Mouse (Mus musculus): ENCODE measurements at regions not wholly inside any gene's neighbourhood (a gene's known extent, or its start where the extent isn't known, plus 50 kb on each side); places are given as distances from the start of the nearest gene placed in this dataset.

DNA sequence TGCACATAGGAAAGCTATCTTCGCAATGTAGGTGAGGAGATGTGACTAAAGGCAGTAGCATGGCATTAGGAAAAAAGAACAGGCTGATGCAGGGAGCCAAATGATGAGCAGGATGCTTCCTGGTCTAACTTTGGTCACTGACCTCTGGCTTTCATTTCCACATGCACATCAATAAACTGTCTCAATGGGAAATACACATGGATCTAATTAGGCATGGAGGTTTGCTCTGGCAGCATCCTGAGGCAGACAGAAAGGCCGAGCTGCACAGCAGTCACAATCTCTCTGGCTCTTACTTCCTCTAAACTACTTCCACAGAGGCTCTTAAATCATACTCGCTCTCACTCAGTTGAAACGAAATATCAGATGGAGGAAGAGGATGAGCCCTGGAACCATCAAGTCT, 112.7 kb upstream of the Kcnab1 start:
- H3K9me3 ChIP-seq (ENCODE audit: control insufficient read depth, low read length), result no peaks in the 10 kb centered on the region
- WGBS, result 28% methylated on average over 4 of the region's 4 CpGs

DNA sequence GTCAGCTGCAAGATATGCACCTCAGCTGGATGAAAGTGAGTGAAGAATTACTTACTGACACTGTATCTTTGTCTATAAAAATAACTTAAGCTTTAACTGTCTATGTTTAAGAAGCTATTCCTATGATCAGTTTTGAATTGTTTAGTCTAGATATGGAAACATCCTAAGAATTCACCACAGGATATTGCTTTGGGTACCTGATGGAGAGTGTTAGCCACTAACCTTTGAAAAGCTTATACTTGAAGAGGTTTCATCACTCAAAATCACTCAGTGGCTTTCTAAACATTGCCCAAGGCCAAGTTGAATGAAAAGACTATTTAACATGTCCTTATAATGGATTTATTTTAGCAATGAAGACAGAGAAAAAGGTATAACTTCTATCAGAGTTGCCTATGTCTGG, 111.6 kb upstream of the Kcnab1 start:
- no peak overlapping the region for H3K9ac ChIP-seq (ENCODE audit: low read length)
- no peak overlapping the region for H3K4me2 ChIP-seq (ENCODE audit: low read depth, severe bottlenecking)
- H3K4me1 ChIP-seq (ENCODE audit: control insufficient read depth, insufficient read depth, low read length), result 0 out of 2 replicates have a peak, but pooled peaks cover 7% of the 10 kb centered on the region
- no peak overlapping the region for H3K4me3 ChIP-seq (ENCODE audit: low read depth, low read length)
- no peaks in the 10 kb centered on the region for H3K36me3 ChIP-seq (ENCODE audit: control insufficient read depth, insufficient read depth, low read length)
- H3K27ac ChIP-seq (replicated peaks; ENCODE audit: low read depth, low read length), result no peak overlapping the region
- DNase-seq (ENCODE audit: low spot score) (no peak), ATAC-seq (ENCODE audit: insufficient number of reproducible peaks, low FRiP score, low TSS enrichment, low read depth) (no peak)
- H3K27me3 ChIP-seq (ENCODE audit: control insufficient read depth, insufficient read depth, low read length), result no peaks in the 10 kb centered on the region
- no peaks in the 10 kb centered on the region for H3K9me3 ChIP-seq (ENCODE audit: control insufficient read depth, low read length)

More for the DNA sequence above, 112.7 kb upstream of the Kcnab1 start:
- no peak overlapping the region for H3K4me2 ChIP-seq (ENCODE audit: low read depth, severe bottlenecking)
- no peaks in the 10 kb centered on the region for H3K36me3 ChIP-seq (ENCODE audit: control insufficient read depth, insufficient read depth, low read length)
- 0 out of 2 replicates have a peak, but pooled peaks cover 7% of the 10 kb centered on the region for H3K4me1 ChIP-seq (ENCODE audit: control insufficient read depth, insufficient read depth, low read length)
- no peak for ATAC-seq (ENCODE audit: insufficient number of reproducible peaks, low FRiP score, low TSS enrichment, low read depth)
- H3K27me3 ChIP-seq (ENCODE audit: control insufficient read depth, insufficient read depth, low read length), result no peaks in the 10 kb centered on the region
- H3K27ac ChIP-seq (replicated peaks; ENCODE audit: low read depth, low read length), result no peak overlapping the region
- H3K9ac ChIP-seq (ENCODE audit: low read length), result no peak overlapping the region
- no peak for DNase-seq (ENCODE audit: low spot score)
- H3K4me3 ChIP-seq (ENCODE audit: low read depth, low read length), result no peak overlapping the region

DNA sequence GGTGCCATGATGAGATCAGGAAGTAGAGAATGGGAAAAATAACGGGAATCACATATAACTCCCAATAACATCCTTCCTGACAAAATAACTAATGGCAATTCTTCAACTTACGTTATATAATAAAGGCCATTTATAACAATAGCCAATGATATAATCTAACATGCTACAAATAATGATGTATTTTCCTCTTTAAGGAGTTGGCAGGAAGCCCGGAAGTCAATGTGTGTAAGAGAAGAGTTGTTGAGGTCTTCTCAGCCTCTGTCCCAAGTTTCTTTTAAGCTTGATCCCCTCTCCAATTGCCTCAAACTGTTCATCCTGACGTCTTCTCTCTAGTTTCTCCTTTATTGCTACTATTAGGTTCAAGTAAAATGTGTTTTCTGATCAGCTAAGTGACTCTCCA, 108.1 kb upstream of the Kcnab1 start:
- Histone ChIP-seq H3K9me3 (ENCODE audit: control insufficient read depth, low read length) (no peaks in the 10 kb centered on the region), H3K4me1 (ENCODE audit: control insufficient read depth, insufficient read depth, low read length) (0 out of 2 replicates have a peak, but pooled peaks cover 7% of the 10 kb centered on the region), H3K9ac (ENCODE audit: low read length) (no peak overlapping the region), H3K4me2 (ENCODE audit: low read depth, severe bottlenecking) (no peak overlapping the region), H3K27me3 (ENCODE audit: control insufficient read depth, insufficient read depth, low read length) (no peaks in the 10 kb centered on the region), H3K4me3 (ENCODE audit: low read depth, low read length) (no peak overlapping the region), H3K27ac (replicated peaks; ENCODE audit: low read depth, low read length) (no peak overlapping the region), H3K36me3 (ENCODE audit: control insufficient read depth, insufficient read depth, low read length) (no peaks in the 10 kb centered on the region)
- WGBS, result 80% methylated on average over 4 of the region's 4 CpGs
- no peak for DNase-seq (ENCODE audit: low spot score)
- ATAC-seq (ENCODE audit: insufficient number of reproducible peaks, low FRiP score, low TSS enrichment, low read depth), result no peak

DNA sequence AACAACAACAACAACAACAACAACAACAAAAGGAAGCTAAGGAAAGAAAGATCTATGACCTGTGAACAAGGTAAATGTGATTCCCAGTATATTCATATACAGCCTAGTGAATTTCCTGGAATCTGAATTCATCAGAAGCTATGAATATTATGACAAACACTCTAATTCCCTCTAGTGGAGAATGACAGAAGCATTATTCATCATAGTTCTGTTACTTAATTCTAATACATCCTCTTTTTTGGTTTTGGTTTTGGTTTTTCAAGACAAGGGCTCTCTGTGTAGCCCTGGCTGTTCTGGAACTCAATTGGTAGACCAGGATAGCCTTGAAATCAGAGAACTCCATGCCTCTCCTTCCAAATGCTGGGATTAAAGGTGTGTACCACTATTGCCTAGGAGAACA, 106.6 kb upstream of the Kcnab1 start:
- no peaks in the 10 kb centered on the region for H3K27me3 ChIP-seq (ENCODE audit: control insufficient read depth, insufficient read depth, low read length)
- H3K4me2 ChIP-seq (ENCODE audit: low read depth, severe bottlenecking), result no peak overlapping the region
- H3K9ac ChIP-seq (ENCODE audit: low read length), result no peak overlapping the region
- ATAC-seq (ENCODE audit: insufficient number of reproducible peaks, low FRiP score, low TSS enrichment, low read depth) (no peak), DNase-seq (ENCODE audit: low spot score) (no peak)
- no peak overlapping the region for H3K4me3 ChIP-seq (ENCODE audit: low read depth, low read length)
- no peaks in the 10 kb centered on the region for H3K36me3 ChIP-seq (ENCODE audit: control insufficient read depth, insufficient read depth, low read length)
- no peak overlapping the region for H3K27ac ChIP-seq (replicated peaks; ENCODE audit: low read depth, low read length)
- H3K4me1 ChIP-seq (ENCODE audit: control insufficient read depth, insufficient read depth, low read length), result no peaks in the 10 kb centered on the region
- no peaks in the 10 kb centered on the region for H3K9me3 ChIP-seq (ENCODE audit: control insufficient read depth, low read length)

DNA sequence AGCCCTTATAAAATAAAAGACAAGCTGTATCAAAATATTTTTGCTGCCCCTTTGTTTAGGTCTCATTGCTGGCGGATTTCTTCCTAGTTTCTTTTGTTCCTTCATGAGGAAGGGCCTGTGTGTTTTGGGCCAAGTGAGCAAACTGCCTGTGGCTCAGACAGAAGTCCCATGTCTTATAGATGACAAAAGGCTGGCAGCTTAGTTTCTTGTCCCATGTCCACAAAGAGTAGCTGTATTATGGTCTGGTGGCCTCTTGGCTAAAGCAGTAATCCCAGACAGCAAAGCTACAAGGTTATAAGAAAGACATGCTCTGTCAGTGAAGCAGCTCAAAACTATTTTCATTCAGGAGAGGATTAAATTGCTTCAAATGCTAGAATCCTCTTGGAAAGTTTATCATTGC, 103.1 kb upstream of the Kcnab1 start:
- 92% methylated on average over 1 of the region's 1 CpGs for WGBS
- ATAC-seq (ENCODE audit: insufficient number of reproducible peaks, low FRiP score, low TSS enrichment, low read depth) (no peak), DNase-seq (ENCODE audit: low spot score) (no peak)
- H3K36me3 ChIP-seq (ENCODE audit: control insufficient read depth, insufficient read depth, low read length), result no peaks in the 10 kb centered on the region
- H3K27ac ChIP-seq (replicated peaks; ENCODE audit: low read depth, low read length), result no peak overlapping the region
- no peaks in the 10 kb centered on the region for H3K9me3 ChIP-seq (ENCODE audit: control insufficient read depth, low read length)
- no peaks in the 10 kb centered on the region for H3K27me3 ChIP-seq (ENCODE audit: control insufficient read depth, insufficient read depth, low read length)
- no peak overlapping the region for H3K9ac ChIP-seq (ENCODE audit: low read length)
- no peak overlapping the region for H3K4me3 ChIP-seq (ENCODE audit: low read depth, low read length)
- no peaks in the 10 kb centered on the region for H3K4me1 ChIP-seq (ENCODE audit: control insufficient read depth, insufficient read depth, low read length)
- no peak overlapping the region for H3K4me2 ChIP-seq (ENCODE audit: low read depth, severe bottlenecking)

DNA sequence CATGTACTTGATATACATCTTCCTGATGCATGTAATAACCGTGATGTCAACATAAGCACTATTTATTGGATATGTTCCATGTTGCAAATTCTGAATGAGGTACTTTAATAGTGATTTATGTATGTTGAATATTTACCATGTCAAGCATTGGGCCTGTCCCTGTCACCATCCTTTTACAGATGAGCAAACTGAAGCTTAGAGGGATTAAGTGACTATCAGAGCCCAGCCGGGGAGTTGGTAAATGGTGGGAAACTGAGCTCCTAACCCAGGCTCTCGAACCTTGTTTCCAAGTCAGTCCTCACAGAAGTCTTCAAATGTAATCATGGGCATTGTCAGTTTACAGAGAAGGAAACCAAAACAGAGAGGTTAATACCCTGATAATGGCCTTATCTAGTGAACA, 102.6 kb upstream of the Kcnab1 start:
- WGBS, result 82% methylated on average over 3 of the region's 3 CpGs
- Histone ChIP-seq H3K27ac (replicated peaks; ENCODE audit: low read depth, low read length) (no peak overlapping the region), H3K36me3 (ENCODE audit: control insufficient read depth, insufficient read depth, low read length) (no peaks in the 10 kb centered on the region), H3K4me3 (ENCODE audit: low read depth, low read length) (no peak overlapping the region), H3K9me3 (ENCODE audit: control insufficient read depth, low read length) (no peaks in the 10 kb centered on the region), H3K4me1 (ENCODE audit: control insufficient read depth, insufficient read depth, low read length) (no peaks in the 10 kb centered on the region), H3K27me3 (ENCODE audit: control insufficient read depth, insufficient read depth, low read length) (no peaks in the 10 kb centered on the region), H3K4me2 (ENCODE audit: low read depth, severe bottlenecking) (no peak overlapping the region), H3K9ac (ENCODE audit: low read length) (no peak overlapping the region)
- no peak for ATAC-seq (ENCODE audit: insufficient number of reproducible peaks, low FRiP score, low TSS enrichment, low read depth)
- DNase-seq (ENCODE audit: low spot score), result no peak

DNA sequence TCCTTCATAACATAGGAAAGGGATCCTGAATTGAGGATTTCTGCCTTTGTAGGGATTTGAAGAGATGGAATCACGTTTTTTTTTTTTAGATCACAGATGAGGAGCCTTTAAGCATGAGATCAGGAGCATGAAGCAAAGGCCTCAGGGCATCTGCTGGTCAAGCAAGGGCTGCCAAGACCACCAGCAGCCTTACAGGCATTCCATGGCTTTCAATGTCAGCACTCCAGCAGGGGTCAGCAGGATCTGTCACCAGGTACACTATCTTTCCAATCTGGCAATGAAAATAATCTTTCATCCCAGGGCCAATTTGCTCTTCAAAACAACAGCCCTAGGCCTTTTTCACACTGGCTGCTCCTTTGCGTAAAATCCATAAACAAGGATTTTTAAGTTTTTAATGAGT, 85.3 kb upstream of the Kcnab1 start:
- 74% methylated on average over 2 of the region's 2 CpGs for WGBS
- no peak for ATAC-seq (ENCODE audit: insufficient number of reproducible peaks, low FRiP score, low TSS enrichment, low read depth)
- Histone ChIP-seq H3K27ac (replicated peaks; ENCODE audit: low read depth, low read length) (no peak overlapping the region), H3K9ac (ENCODE audit: low read length) (no peak overlapping the region), H3K27me3 (ENCODE audit: control insufficient read depth, insufficient read depth, low read length) (no peaks in the 10 kb centered on the region), H3K4me2 (ENCODE audit: low read depth, severe bottlenecking) (no peak overlapping the region), H3K36me3 (ENCODE audit: control insufficient read depth, insufficient read depth, low read length) (no peaks in the 10 kb centered on the region), H3K9me3 (ENCODE audit: control insufficient read depth, low read length) (no peaks in the 10 kb centered on the region), H3K4me1 (ENCODE audit: control insufficient read depth, insufficient read depth, low read length) (no peaks in the 10 kb centered on the region), H3K4me3 (ENCODE audit: low read depth, low read length) (no peak overlapping the region)
- no peak for DNase-seq (ENCODE audit: low spot score)

DNA sequence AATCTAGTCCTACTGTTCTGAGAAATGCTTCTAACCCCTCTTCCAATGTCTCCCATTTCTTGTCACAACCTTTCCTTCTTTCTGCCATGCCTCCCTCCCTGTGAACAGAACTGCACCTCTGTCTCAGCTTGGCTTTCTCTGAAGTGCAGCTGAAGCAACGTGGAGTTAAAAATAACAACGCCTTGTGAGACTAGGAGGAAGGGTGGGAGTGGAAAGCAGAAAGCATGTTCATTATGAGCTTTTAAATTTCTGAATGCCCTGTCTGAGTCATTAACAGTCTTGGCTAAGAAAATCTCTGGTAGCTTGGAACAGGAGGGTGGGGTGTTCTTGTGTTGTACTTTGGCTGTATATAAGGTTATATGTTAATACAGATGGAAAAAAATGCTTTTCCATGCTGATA, 71.6 kb upstream of the Kcnab1 start:
- H3K9me3 ChIP-seq (ENCODE audit: control insufficient read depth, low read length), result no peaks in the 10 kb centered on the region
- H3K4me2 ChIP-seq (ENCODE audit: low read depth, severe bottlenecking), result no peak overlapping the region
- no peaks in the 10 kb centered on the region for H3K27me3 ChIP-seq (ENCODE audit: control insufficient read depth, insufficient read depth, low read length)
- 73% methylated on average over 2 of the region's 2 CpGs for WGBS
- 0 out of 2 replicates have a peak, but pooled peaks cover 2% of the 10 kb centered on the region for H3K4me1 ChIP-seq (ENCODE audit: control insufficient read depth, insufficient read depth, low read length)
- H3K9ac ChIP-seq (ENCODE audit: low read length), result no peak overlapping the region
- no peak overlapping the region for H3K4me3 ChIP-seq (ENCODE audit: low read depth, low read length)
- ATAC-seq (ENCODE audit: insufficient number of reproducible peaks, low FRiP score, low TSS enrichment, low read depth), result no peak
- H3K27ac ChIP-seq (replicated peaks; ENCODE audit: low read depth, low read length), result no peak overlapping the region
- no peaks in the 10 kb centered on the region for H3K36me3 ChIP-seq (ENCODE audit: control insufficient read depth, insufficient read depth, low read length)
- DNase-seq (ENCODE audit: low spot score), result no peak

DNA sequence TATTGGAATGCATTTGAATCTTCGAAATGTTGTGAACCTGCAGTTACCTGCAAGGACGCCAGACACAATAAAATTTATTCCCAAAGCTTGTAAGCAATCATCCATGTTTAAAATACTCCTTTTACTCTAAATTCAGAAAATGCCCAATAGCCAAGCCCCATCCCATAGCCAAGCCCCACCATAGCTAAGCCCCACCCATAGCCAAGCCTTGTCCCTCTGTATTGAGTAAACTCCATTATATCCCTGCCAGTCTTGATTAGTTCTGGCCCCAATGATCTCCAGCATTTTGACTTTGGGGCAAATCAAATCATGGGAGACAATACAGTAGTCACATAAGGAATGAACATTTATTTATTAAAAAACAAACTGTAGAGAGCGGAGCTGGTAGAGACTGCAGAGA, 61.3 kb upstream of the Kcnab1 start:
- ATAC-seq (ENCODE audit: insufficient number of reproducible peaks, low FRiP score, low TSS enrichment, low read depth), result no peak
- H3K4me3 ChIP-seq (ENCODE audit: low read depth, low read length), result no peak overlapping the region
- H3K4me1 ChIP-seq (ENCODE audit: control insufficient read depth, insufficient read depth, low read length), result no peaks in the 10 kb centered on the region
- H3K27ac ChIP-seq (replicated peaks; ENCODE audit: low read depth, low read length), result no peak overlapping the region
- H3K9me3 ChIP-seq (ENCODE audit: control insufficient read depth, low read length), result no peaks in the 10 kb centered on the region
- H3K9ac ChIP-seq (ENCODE audit: low read length), result no peak overlapping the region
- H3K36me3 ChIP-seq (ENCODE audit: control insufficient read depth, insufficient read depth, low read length), result no peaks in the 10 kb centered on the region
- DNase-seq (ENCODE audit: low spot score), result no peak
- WGBS, result 90% methylated on average over 3 of the region's 3 CpGs
- no peaks in the 10 kb centered on the region for H3K27me3 ChIP-seq (ENCODE audit: control insufficient read depth, insufficient read depth, low read length)
- no peak overlapping the region for H3K4me2 ChIP-seq (ENCODE audit: low read depth, severe bottlenecking)
